ENCODE assay signal across 8 mouse cellular contexts in genomic region chr19:9063831-9064230, GRCm38 (mm10).
"Had no signal": no experiment of that assay in that cellular context is flagged by ENCODE, and none has a peak within 500 bp of the region (broad histone marks: within the 10 kb centered on the region; RNA-seq: fewer than 3 reads in every experiment).

No protein-coding gene starts in this region.

- DNase-seq: liver, postnatal 0 days; lung, adult 2 months; lung, postnatal 14 days; lung, postnatal 4 days; right cerebral cortex, postnatal 14 days; thymus, adult 2 months; thymus, postnatal 25 days; thymus, postnatal 4 days had no signal
